Mouse (Mus musculus): Measurements from ENCODE around the gene Zfp712.

Gene Zfp712

GRCm38 (mm10) chr13:67060786-67061358, at the start of gene Zfp712:
Gene Zfp712 (minus strand): TSS chr13:67061170.
- peak; percentile 96 to 97 for DNase-seq

- DNase-seq, result peak in 1 of 2 experiments; percentile 78
Observed at GRCm38 (mm10) chr13:67108821-67109206, 47.8 kb upstream of the Zfp712 start.

- peak; percentile 94 to 98 for DNase-seq
Observed at GRCm38 (mm10) chr13:67108194-67108820, 47.3 kb upstream of the Zfp712 start, which contains the start of gene Gm28557. Gene Gm28557 (minus strand): TSS chr13:67108604.

GRCm38 (mm10) chr13:67107681-67108080, 46.7 kb upstream of the Zfp712 start:
- DNase-seq, result peak in 1 of 2 experiments; percentile 4

GRCm38 (mm10) chr13:67097876-67098275, 36.9 kb upstream of the Zfp712 start, which contains the start of gene Zfp708:
Gene Zfp708 (minus strand): TSS chr13:67097976.
- no peak for DNase-seq

GRCm38 (mm10) chr13:67090154-67090553, 29.2 kb upstream of the Zfp712 start:
- DNase-seq, result no peak

- no peak for DNase-seq
Observed at GRCm38 (mm10) chr13:67081946-67082345, 21.0 kb upstream of the Zfp712 start.

GRCm38 (mm10) chr13:67081142-67081713, 20.3 kb upstream of the Zfp712 start:
- DNase-seq, result peak; percentile 89 to 91

- DNase-seq, result no peak
Observed at GRCm38 (mm10) chr13:67077244-67077643, 16.3 kb upstream of the Zfp712 start.

GRCm38 (mm10) chr13:67072786-67073185, 11.8 kb upstream of the Zfp712 start:
- no peak for DNase-seq

- DNase-seq, result no peak
Observed at GRCm38 (mm10) chr13:67065386-67065785, 4.4 kb upstream of the Zfp712 start.

GRCm38 (mm10) chr13:67062427-67062826, 1.5 kb upstream of the Zfp712 start:
- DNase-seq, result no peak

GRCm38 (mm10) chr13:67060161-67060785, 697 bp downstream of the Zfp712 start:
- peak; percentile 1 to 7 for DNase-seq
